Mouse (Mus musculus): ENCODE measurements around the gene Dpf2. TPM values are rescaled to one million over a fixed set of nuclear protein-coding genes. Genes with fewer than 3 reads are reported as not detected.

Dpf2 gene
- polyA plus RNA-seq, 1 experiment from 2014 or later, result 77.7 TPM

DNA sequence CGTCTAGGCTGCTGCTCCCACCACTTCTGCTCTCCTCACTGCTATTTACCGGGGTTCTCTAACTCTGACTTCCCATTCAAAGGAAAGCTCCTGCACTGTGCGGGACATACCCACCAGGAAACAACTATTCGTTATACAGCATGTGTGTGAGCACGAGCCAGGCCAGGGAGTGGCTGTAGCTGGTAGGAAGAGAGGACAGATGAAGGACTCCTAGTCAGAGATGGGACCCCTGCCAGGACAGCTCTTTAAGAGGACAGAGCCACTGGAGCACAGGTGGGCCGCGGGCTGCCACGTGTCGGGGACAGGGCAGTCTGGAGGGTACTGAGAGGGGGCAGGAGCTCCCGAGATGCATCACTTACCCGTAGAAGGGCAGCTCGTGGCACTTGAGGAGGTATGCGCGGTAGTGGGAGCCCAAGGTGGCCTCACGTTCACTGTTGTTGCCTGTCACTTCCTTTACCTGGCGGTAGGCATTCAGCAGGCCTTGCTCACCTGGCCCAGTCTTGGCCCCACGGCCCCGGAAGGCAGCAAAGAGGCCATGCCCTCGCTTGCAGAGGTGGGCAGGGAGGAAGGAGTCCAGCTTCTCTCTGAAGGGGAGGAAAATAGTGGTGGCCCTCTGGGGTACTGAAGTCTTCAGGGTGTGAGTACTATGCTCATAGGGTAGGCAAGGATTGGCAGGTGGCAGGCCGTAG lies 48.0 kb downstream of the Dpf2 start:
- Histone ChIP-seq H3K27ac (ENCODE audit: low read length) (no peak overlapping the region), H3K4me1 (ENCODE audit: insufficient read depth, low read depth, low read length) (no peaks in the 10 kb centered on the region), H3K9me3 (ENCODE audit: low read length) (no peaks in the 10 kb centered on the region), H3K4me3 (ENCODE audit: low read depth, low read length) (no peak overlapping the region), H3K27me3 (replicated peaks; ENCODE audit: insufficient read depth, low read length) (no peaks in the 10 kb centered on the region), H3K9ac (replicated peaks; ENCODE audit: low read depth) (no peak overlapping the region), H3K4me2 (replicated peaks; ENCODE audit: low read depth, low read length) (no peak overlapping the region), H3K36me3 (ENCODE audit: insufficient read depth, low read length) (peaks cover 61% of the 10 kb centered on the region)
- DNase-seq (ENCODE audit: low spot score) (no peak), ATAC-seq (no peak)
- TF ChIP-seq EP300 (IDR thresholded peaks at IDR 0.05) (no peak), CTCF (IDR thresholded peaks at IDR 0.05) (no peak)
- 87% methylated on average over 20 of the region's 20 CpGs for WGBS

DNA sequence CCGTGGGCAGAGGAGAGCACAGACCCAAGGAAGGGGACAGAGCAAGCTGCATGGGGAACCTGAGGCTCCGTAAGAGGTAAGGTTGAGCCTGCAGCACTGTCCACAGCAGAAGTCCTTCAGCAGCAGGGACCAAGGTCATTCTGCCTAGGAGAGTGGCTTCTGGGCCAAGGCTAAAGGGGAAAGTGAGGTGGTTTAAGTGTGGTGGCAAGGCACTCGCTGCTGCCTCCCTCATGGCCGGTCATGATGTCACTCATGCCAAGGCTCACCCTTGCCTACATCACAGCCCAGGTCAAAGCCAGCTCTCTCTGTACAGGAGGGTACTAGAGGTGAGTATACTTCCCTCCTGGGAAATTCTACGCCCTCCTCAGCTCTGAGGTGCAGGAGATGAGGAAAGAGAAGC lies 49.0 kb downstream of the Dpf2 start:
- no peak for DNase-seq (ENCODE audit: low spot score)
- Histone ChIP-seq H3K9ac (replicated peaks; ENCODE audit: low read depth) (no peak overlapping the region), H3K27ac (ENCODE audit: low read length) (no peak overlapping the region), H3K4me1 (ENCODE audit: insufficient read depth, low read depth, low read length) (no peaks in the 10 kb centered on the region), H3K36me3 (ENCODE audit: insufficient read depth, low read length) (peaks cover 54% of the 10 kb centered on the region), H3K9me3 (ENCODE audit: low read length) (no peaks in the 10 kb centered on the region), H3K4me3 (ENCODE audit: low read depth, low read length) (no peak overlapping the region), H3K27me3 (replicated peaks; ENCODE audit: insufficient read depth, low read length) (no peaks in the 10 kb centered on the region), H3K4me2 (replicated peaks; ENCODE audit: low read depth, low read length) (no peak overlapping the region)
- 87% methylated on average over 5 of the region's 5 CpGs for WGBS
- ATAC-seq, result no peak
- no peak for TF ChIP-seq CTCF (IDR thresholded peaks at IDR 0.05)
- TF ChIP-seq EP300 (IDR thresholded peaks at IDR 0.05), result no peak

- H3K27ac ChIP-seq (ENCODE audit: low read length), result no peak overlapping the region
- ATAC-seq (no peak), DNase-seq (ENCODE audit: low spot score) (no peak)
- 96% methylated on average over 14 of the region's 14 CpGs for WGBS
- H3K4me2 ChIP-seq (replicated peaks; ENCODE audit: low read depth, low read length), result no peak overlapping the region
- H3K27me3 ChIP-seq (replicated peaks; ENCODE audit: insufficient read depth, low read length), result no peaks in the 10 kb centered on the region
- H3K4me3 ChIP-seq (ENCODE audit: low read depth, low read length), result no peak overlapping the region
- H3K9me3 ChIP-seq (ENCODE audit: low read length), result no peaks in the 10 kb centered on the region
- no peaks in the 10 kb centered on the region for H3K4me1 ChIP-seq (ENCODE audit: insufficient read depth, low read depth, low read length)
- TF ChIP-seq CTCF (IDR thresholded peaks at IDR 0.05) (no peak; the same call in 1 of the 2 replicates), EP300 (IDR thresholded peaks at IDR 0.05) (no peak)
- H3K36me3 ChIP-seq (ENCODE audit: insufficient read depth, low read length), result peaks cover 46% of the 10 kb centered on the region
- no peak overlapping the region for H3K9ac ChIP-seq (replicated peaks; ENCODE audit: low read depth)
Observed at GRCm38 (mm10) chr19:5862335-5863085, 50.3 kb downstream of the Dpf2 start.

DNA sequence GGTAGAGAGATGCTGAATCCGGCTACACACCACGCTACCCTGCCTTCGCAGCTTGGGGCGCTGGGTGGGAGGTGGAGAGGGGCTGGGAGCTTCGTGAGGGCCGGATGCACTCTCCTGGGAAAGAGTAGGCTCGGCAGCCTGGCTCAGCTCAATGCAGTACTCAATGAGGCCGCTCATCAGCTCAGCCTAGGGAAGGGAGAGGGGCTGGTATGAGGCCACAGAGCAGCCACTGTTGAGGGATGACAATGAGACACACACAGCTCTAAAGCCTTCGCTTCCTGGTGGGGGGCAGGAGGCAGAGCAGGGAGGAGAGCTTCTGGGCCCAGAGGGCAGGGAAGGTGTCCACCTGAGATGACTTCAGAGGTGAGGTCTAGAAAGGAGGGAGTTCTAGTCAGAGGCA lies 56.2 kb downstream of the Dpf2 start:
- Histone ChIP-seq H3K27me3 (replicated peaks; ENCODE audit: insufficient read depth, low read length) (no peaks in the 10 kb centered on the region), H3K9ac (replicated peaks; ENCODE audit: low read depth) (no peak overlapping the region), H3K36me3 (ENCODE audit: insufficient read depth, low read length) (peaks cover 35% of the 10 kb centered on the region; the same call in 1 of the 2 replicates), H3K4me1 (ENCODE audit: insufficient read depth, low read depth, low read length) (peaks cover 6% of the 10 kb centered on the region; the same call in 1 of the 2 replicates), H3K27ac (ENCODE audit: low read length) (no peak overlapping the region), H3K4me2 (replicated peaks; ENCODE audit: low read depth, low read length) (no peak overlapping the region), H3K4me3 (ENCODE audit: low read depth, low read length) (no peak overlapping the region), H3K9me3 (ENCODE audit: low read length) (no peaks in the 10 kb centered on the region)
- ATAC-seq (no peak), DNase-seq (ENCODE audit: low spot score) (no peak)
- TF ChIP-seq EP300 (IDR thresholded peaks at IDR 0.05) (no peak), CTCF (IDR thresholded peaks at IDR 0.05) (no peak)
- 87% methylated on average over 9 of the region's 9 CpGs for WGBS

DNA sequence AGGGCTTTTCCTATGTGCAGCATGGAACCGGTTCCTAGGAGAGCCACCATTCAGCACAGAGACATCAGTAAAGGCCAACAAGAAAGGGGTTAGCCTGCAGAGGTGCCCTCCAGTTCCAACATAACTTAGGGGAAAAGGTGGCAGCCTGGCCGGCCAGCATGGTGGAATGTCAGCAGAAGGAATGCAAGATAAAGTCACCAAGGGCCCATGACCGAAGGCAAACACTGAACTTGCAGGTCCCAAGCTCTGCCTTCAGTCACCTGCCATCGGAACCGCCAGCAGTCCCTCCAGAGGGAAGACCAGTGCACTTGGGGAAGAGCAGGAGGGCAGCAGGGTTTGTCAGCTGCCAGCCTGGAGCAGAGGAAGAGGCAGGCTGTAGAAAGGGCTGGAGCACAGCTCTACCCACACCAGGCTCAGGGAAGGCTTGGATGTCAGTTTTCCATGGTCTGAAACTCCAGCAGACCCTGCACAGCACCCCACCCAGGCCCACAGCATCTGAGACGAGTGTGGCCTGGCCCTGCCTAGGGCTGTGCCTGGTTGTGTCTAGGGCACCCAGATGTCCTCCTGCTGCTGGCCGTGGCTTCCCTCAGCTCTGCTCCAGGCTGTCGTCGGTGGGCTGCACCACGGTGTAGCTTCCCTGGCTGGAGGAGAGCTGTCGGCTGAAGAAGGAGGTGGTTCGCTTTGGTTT lies 60.6 kb downstream of the Dpf2 start:
- no peak for ATAC-seq
- Histone ChIP-seq H3K9me3 (ENCODE audit: low read length) (no peaks in the 10 kb centered on the region), H3K9ac (replicated peaks; ENCODE audit: low read depth) (no peak overlapping the region), H3K27ac (ENCODE audit: low read length) (peak overlapping the region; percentile 83), H3K4me1 (ENCODE audit: insufficient read depth, low read depth, low read length) (peaks cover 35% of the 10 kb centered on the region), H3K4me3 (ENCODE audit: low read depth, low read length) (no peak overlapping the region), H3K27me3 (replicated peaks; ENCODE audit: insufficient read depth, low read length) (no peaks in the 10 kb centered on the region), H3K4me2 (replicated peaks; ENCODE audit: low read depth, low read length) (peak overlapping the region; percentile 19; the same call in 1 of the 2 replicates), H3K36me3 (ENCODE audit: insufficient read depth, low read length) (peaks cover 28% of the 10 kb centered on the region; the same call in 1 of the 2 replicates)
- 74% methylated on average over 12 of the region's 12 CpGs for WGBS
- TF ChIP-seq EP300 (IDR thresholded peaks at IDR 0.05) (no peak), CTCF (IDR thresholded peaks at IDR 0.05) (no peak)
- DNase-seq (ENCODE audit: low spot score), result no peak

GRCm38 (mm10) chr19:5851481-5851971 lies 61.3 kb downstream of the Dpf2 start:
- no peaks in the 10 kb centered on the region for H3K27me3 ChIP-seq (replicated peaks; ENCODE audit: insufficient read depth, low read length)
- peak overlapping the region; percentile 32 for H3K9ac ChIP-seq (replicated peaks; ENCODE audit: low read depth)
- peak overlapping the region; percentile 19; the same call in 1 of the 2 replicates for H3K4me2 ChIP-seq (replicated peaks; ENCODE audit: low read depth, low read length)
- no peak for ATAC-seq
- WGBS, result 70% methylated on average over 5 of the region's 5 CpGs
- no peak for TF ChIP-seq CTCF (IDR thresholded peaks at IDR 0.05)
- no peak for TF ChIP-seq EP300 (IDR thresholded peaks at IDR 0.05)
- H3K4me3 ChIP-seq (ENCODE audit: low read depth, low read length), result no peak overlapping the region
- H3K4me1 ChIP-seq (ENCODE audit: insufficient read depth, low read depth, low read length), result peaks cover 36% of the 10 kb centered on the region
- H3K27ac ChIP-seq (ENCODE audit: low read length), result peak overlapping the region; percentile 83
- peak; percentile 78 for DNase-seq (ENCODE audit: low spot score)
- H3K36me3 ChIP-seq (ENCODE audit: insufficient read depth, low read length), result peaks cover 25% of the 10 kb centered on the region; the same call in 1 of the 2 replicates
- H3K9me3 ChIP-seq (ENCODE audit: low read length), result no peaks in the 10 kb centered on the region

Data from lung, postnatal 0 days (tissue).